Mouse (Mus musculus) CD4-positive, CD25-positive, alpha-beta regulatory T cell, adult 2 months (primary cell): ENCODE results near the gene 9930022D16Rik.

Source experiments
- DNase-seq: peaks from one replicate; pipeline ENCODE4 v3.0.0-alpha.2; 2012; ENCODE audit warnings: low read depth, low spot score

Gene 9930022D16Rik

GRCm38 (mm10) chr11:109413617-109414016 lies at the start of gene 9930022D16Rik:
9930022D16Rik (plus strand) TSS chr11:109413917.
- DNase-seq, result no peak

GRCm38 (mm10) chr11:109364337-109364736 lies 49.4 kb upstream of the 9930022D16Rik start:
- no peak for DNase-seq

GRCm38 (mm10) chr11:109364881-109365280 lies 48.8 kb upstream of the 9930022D16Rik start:
- DNase-seq, result peak; percentile 46

GRCm38 (mm10) chr11:109365818-109366217 lies 47.9 kb upstream of the 9930022D16Rik start:
- no peak for DNase-seq

GRCm38 (mm10) chr11:109366802-109367579 lies 46.7 kb upstream of the 9930022D16Rik start:
- peak; percentile 48 for DNase-seq

GRCm38 (mm10) chr11:109369026-109369637 lies 44.6 kb upstream of the 9930022D16Rik start:
- DNase-seq, result peak; percentile 65

GRCm38 (mm10) chr11:109375412-109375811 lies 38.3 kb upstream of the 9930022D16Rik start:
- peak; percentile 73 for DNase-seq

- peak; percentile 26 for DNase-seq
These were observed 37.1 kb upstream of the 9930022D16Rik start for GRCm38 (mm10) chr11:109376484-109377143.

GRCm38 (mm10) chr11:109377477-109377876 lies 36.2 kb upstream of the 9930022D16Rik start:
- no peak for DNase-seq

- no peak for DNase-seq
These were observed 35.7 kb upstream of the 9930022D16Rik start for GRCm38 (mm10) chr11:109378051-109378450.

GRCm38 (mm10) chr11:109380662-109381061 lies 33.1 kb upstream of the 9930022D16Rik start:
- no peak for DNase-seq

- no peak for DNase-seq
These were observed 28.4 kb upstream of the 9930022D16Rik start for GRCm38 (mm10) chr11:109385296-109385695.

- no peak for DNase-seq
These were observed 24.7 kb upstream of the 9930022D16Rik start for GRCm38 (mm10) chr11:109389046-109389445.

- no peak for DNase-seq
These were observed 22.5 kb upstream of the 9930022D16Rik start for GRCm38 (mm10) chr11:109391200-109391599.

GRCm38 (mm10) chr11:109391760-109392159 lies 22.0 kb upstream of the 9930022D16Rik start:
- DNase-seq, result no peak

- no peak for DNase-seq
These were observed 21.1 kb upstream of the 9930022D16Rik start for GRCm38 (mm10) chr11:109392601-109393000.

- DNase-seq, result no peak
These were observed 19.0 kb upstream of the 9930022D16Rik start for GRCm38 (mm10) chr11:109394758-109395157.

GRCm38 (mm10) chr11:109395291-109395690 lies 18.4 kb upstream of the 9930022D16Rik start:
- DNase-seq, result no peak

GRCm38 (mm10) chr11:109406431-109406830 lies 7.3 kb upstream of the 9930022D16Rik start:
- no peak for DNase-seq

- DNase-seq, result no peak
These were observed 3.3 kb upstream of the 9930022D16Rik start for GRCm38 (mm10) chr11:109410197-109410980.

GRCm38 (mm10) chr11:109414802-109415201 lies 1.1 kb downstream of the 9930022D16Rik start:
- DNase-seq, result no peak
